Mouse (Mus musculus): ENCODE measurements around the gene Hadhb. TPM values are rescaled to one million over a fixed set of nuclear protein-coding genes. Genes with fewer than 3 reads are reported as not detected.

Hadhb gene
- 669 and 1,098 TPM in 2 replicates for total RNA-seq (2014; rRNA removed; ENCODE audit: low replicate concordance)
- polyA plus RNA-seq (2015; fragmentation: Nextera tagmentation; extraction: Ambion mirVana) = 1,207 and 1,270 TPM in 2 replicates

DNA sequence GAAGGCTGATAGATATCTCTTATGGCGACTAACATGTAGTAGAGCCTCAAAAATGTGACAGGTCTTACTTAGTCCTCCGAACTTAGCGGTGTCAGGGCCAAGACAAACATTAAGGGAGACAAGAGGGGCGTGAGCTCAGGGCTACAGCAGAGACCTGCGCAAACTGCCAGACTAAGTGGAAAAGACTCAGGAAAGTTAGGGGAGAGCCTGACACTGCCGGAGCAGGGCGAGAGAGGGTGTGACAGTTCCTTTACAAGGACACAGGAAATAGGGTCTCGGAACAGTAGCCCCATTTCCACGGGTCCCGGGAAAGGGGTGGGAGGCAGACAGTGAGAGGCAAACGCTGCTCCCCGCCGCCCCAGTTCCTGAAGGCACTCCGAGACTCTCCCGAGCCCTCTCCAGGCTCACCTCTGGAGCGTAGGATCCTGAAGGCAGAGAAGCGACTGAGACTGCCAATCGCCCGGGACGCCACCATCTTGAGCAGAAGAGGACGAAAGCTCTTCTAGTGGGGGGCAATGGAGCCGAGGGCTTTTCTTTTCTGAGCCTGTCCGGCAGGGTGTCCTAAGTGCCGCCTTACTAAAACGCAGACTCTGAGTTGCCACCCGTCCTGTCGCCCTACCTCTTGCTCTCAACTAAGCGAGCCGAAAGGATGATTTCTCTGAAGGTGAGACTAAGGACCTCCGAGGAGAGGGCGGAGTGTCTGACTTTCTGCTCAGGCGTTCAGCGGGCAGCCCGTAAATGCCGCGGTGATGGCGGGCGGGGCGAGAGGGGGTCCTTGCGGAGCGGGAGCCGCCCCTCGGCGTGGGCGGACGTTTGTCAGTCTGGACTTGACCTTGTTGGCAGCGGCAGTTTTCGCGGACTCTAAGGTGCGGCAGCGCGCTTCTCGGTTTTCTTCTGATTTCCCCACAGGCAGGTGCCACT, at the start of gene Hadhb, which contains the start of gene Hadha:
Gene Hadhb, plus strand, starts transcription at position 775 of the 921 bp plus-strand sequence.
Gene Hadha, minus strand, starts transcription at position 689 of the 921 bp plus-strand sequence.
- TF ChIP-seq CTCF (IDR thresholded peaks at IDR 0.05; ENCODE audit: low read depth) (no peak), EP300 (IDR thresholded peaks at IDR 0.05; ENCODE audit: low read depth) (peak; percentile 95)
- ATAC-seq (ENCODE audit: insufficient read depth, low read depth) = peak; percentile 81
- peaks cover 28% of the 10 kb centered on the region for H3K4me1 ChIP-seq (ENCODE audit: control insufficient read depth, insufficient read depth)

DNA sequence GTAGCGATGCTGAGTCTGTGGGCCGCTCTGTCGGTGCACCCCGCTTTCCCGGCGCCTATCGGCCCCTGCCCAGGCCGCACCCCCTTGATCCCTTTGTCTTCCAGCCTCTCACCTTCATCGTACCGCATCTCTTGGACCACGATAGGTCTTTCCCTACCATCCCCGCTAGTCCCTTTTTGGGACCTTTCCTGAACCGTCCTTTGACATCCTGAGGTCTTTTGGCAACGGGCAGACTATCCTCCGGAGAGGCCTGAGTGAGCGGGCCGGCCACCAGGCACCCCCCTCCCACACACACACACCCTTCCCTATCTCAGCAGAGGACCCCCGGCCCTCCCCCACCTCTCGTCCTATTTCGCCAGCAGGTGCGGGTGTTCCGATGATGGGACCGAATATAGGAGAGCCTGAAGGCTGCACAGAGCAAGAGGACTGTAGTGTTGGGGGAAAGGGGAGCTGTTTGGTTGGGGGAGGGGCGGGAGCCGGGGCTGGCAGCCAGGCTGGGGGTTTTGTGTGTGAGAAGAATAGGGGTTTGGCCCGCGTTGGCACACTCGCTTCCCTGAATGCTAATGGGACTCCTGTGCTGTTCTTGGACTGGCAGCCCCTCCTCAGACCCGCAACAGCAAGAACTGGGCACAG, 49.3 kb upstream of the Hadhb start, which contains the start of gene 3110082J24Rik:
Gene 3110082J24Rik, minus strand, starts transcription at position 419 of the 633 bp plus-strand sequence.
- Histone ChIP-seq H3K9me3 (replicated peaks; ENCODE audit: control insufficient read depth, low read length) (no peaks in the 10 kb centered on the region), H3K27ac (ENCODE audit: low read depth) (no peak within 1 kb of the TSS), H3K36me3 (replicated peaks; ENCODE audit: control insufficient read depth, insufficient read depth, low read length) (no peaks in the 10 kb centered on the region), H3K4me2 (ENCODE audit: low read depth, low read length) (peak within 1 kb of the TSS; percentile 73), H3K9ac (replicated peaks; ENCODE audit: low read depth, low read length) (peak within 1 kb of the TSS; percentile 36), H3K4me3 (ENCODE audit: low read depth, low read length) (peak within 1 kb of the TSS; percentile 48), H3K4me1 (ENCODE audit: control insufficient read depth, insufficient read depth) (peaks cover 15% of the 10 kb centered on the region), H3K27me3 (ENCODE audit: control insufficient read depth, insufficient read depth, low read length) (peaks cover 62% of the 10 kb centered on the region)
- DNase-seq (ENCODE audit: low spot score) (no peak), ATAC-seq (ENCODE audit: insufficient read depth, low read depth) (no peak)
- 4% methylated on average over 29 of the region's 29 CpGs for WGBS
- TF ChIP-seq CTCF (IDR thresholded peaks at IDR 0.05; ENCODE audit: low read depth) (no peak), EP300 (IDR thresholded peaks at IDR 0.05; ENCODE audit: low read depth) (no peak)

More for the DNA sequence above, at the start of gene Hadhb, which contains the start of gene Hadha:
- H3K9ac ChIP-seq (replicated peaks; ENCODE audit: low read depth, low read length) = peak within 1 kb of the TSS; percentile 100
- H3K4me2 ChIP-seq (ENCODE audit: low read depth, low read length) = peak within 1 kb of the TSS; percentile 81
- under 1% methylated on average over 53 of the region's 53 CpGs for WGBS
- peaks cover 2% of the 10 kb centered on the region; the same call in 1 of the 2 replicates for H3K36me3 ChIP-seq (replicated peaks; ENCODE audit: control insufficient read depth, insufficient read depth, low read length)
- H3K27me3 ChIP-seq (ENCODE audit: control insufficient read depth, insufficient read depth, low read length) = no peaks in the 10 kb centered on the region
- H3K9me3 ChIP-seq (replicated peaks; ENCODE audit: control insufficient read depth, low read length) = no peaks in the 10 kb centered on the region
- peak within 1 kb of the TSS; percentile 94 for H3K4me3 ChIP-seq (ENCODE audit: low read depth, low read length)
- peak; percentile 90 for DNase-seq (ENCODE audit: low spot score)
- H3K27ac ChIP-seq (ENCODE audit: low read depth) = peak within 1 kb of the TSS; percentile 98

DNA sequence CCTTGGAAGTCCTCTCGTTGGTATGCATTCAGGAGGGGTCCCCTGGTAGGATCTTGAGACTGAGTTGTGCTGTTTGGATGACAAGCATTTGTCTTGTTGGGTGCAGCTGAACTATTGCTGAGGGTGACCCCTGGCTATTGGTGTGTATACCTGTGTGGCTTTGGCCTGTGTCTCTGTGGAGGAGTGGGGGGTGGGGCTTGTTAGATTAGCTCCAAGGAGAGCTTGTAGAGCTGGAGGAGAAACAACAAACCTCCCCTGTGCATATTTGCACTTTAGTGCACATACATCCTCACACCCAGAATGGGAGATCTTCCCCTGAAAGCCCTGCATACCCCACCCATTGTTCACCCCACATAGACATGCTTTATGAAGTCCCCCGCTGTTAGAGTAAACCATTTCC, 48.3 kb upstream of the Hadhb start:
- ATAC-seq (ENCODE audit: insufficient read depth, low read depth) = no peak
- no peak overlapping the region for H3K4me2 ChIP-seq (ENCODE audit: low read depth, low read length)
- WGBS = 38% methylated on average over 2 of the region's 2 CpGs
- H3K27me3 ChIP-seq (ENCODE audit: control insufficient read depth, insufficient read depth, low read length) = peaks cover 69% of the 10 kb centered on the region
- no peak overlapping the region for H3K27ac ChIP-seq (ENCODE audit: low read depth)
- H3K9me3 ChIP-seq (replicated peaks; ENCODE audit: control insufficient read depth, low read length) = no peaks in the 10 kb centered on the region
- H3K4me1 ChIP-seq (ENCODE audit: control insufficient read depth, insufficient read depth) = peaks cover 22% of the 10 kb centered on the region
- TF ChIP-seq CTCF (IDR thresholded peaks at IDR 0.05; ENCODE audit: low read depth) (no peak), EP300 (IDR thresholded peaks at IDR 0.05; ENCODE audit: low read depth) (no peak)
- no peak overlapping the region for H3K4me3 ChIP-seq (ENCODE audit: low read depth, low read length)
- H3K9ac ChIP-seq (replicated peaks; ENCODE audit: low read depth, low read length) = no peak overlapping the region
- no peaks in the 10 kb centered on the region for H3K36me3 ChIP-seq (replicated peaks; ENCODE audit: control insufficient read depth, insufficient read depth, low read length)
- DNase-seq (ENCODE audit: low spot score) = no peak

DNA sequence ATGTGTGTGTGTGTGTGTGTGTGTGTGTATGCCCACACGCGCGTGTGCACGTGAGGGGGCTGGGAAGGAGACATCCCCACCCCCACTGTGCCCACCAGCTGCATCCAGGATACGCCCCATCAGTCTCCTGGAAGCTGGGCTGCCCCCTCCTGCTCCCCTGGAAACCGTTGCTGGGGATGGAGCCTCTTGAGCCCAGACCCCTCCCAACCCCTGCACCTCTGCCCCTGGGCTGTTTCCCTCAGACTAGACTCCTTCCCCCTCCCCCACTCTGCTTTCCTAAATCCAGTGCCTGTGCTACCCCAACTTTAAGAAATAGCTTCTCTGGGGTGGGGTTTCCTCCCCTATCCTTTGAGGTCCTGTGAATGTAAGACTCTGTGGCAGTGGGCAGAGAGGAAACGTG, 47.9 kb upstream of the Hadhb start:
- DNase-seq (ENCODE audit: low spot score) (no peak), ATAC-seq (ENCODE audit: insufficient read depth, low read depth) (no peak)
- Histone ChIP-seq H3K4me3 (ENCODE audit: low read depth, low read length) (no peak overlapping the region), H3K9ac (replicated peaks; ENCODE audit: low read depth, low read length) (no peak overlapping the region), H3K27me3 (ENCODE audit: control insufficient read depth, insufficient read depth, low read length) (peaks cover 74% of the 10 kb centered on the region), H3K4me2 (ENCODE audit: low read depth, low read length) (no peak overlapping the region), H3K27ac (ENCODE audit: low read depth) (no peak overlapping the region), H3K36me3 (replicated peaks; ENCODE audit: control insufficient read depth, insufficient read depth, low read length) (no peaks in the 10 kb centered on the region), H3K9me3 (replicated peaks; ENCODE audit: control insufficient read depth, low read length) (no peaks in the 10 kb centered on the region), H3K4me1 (ENCODE audit: control insufficient read depth, insufficient read depth) (peaks cover 22% of the 10 kb centered on the region)
- no peak for TF ChIP-seq EP300 (IDR thresholded peaks at IDR 0.05; ENCODE audit: low read depth)
- no peak for TF ChIP-seq CTCF (IDR thresholded peaks at IDR 0.05; ENCODE audit: low read depth)
- WGBS = 16% methylated on average over 7 of the region's 7 CpGs

DNA sequence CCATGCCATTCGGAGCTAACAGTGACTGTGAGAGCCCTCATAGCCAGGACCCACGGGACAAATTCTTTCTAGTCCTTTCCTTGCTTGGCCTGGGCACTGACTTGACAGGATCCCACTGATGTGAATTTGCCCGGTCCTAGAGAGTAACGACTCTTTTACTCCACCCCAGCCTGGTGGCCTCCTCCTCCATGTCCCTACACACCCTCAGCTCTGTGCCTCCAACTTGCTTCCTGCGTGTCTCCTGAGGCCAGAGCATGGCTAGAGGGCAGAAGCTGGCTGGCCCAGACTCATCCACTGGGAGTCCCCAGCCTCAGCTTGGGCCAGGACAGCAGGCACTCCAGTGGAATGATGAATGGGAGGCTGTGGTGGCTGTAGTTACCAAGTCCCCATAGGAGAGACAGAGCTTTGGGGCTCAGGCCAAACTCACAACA, 47.4 kb upstream of the Hadhb start:
- no peak overlapping the region for H3K9ac ChIP-seq (replicated peaks; ENCODE audit: low read depth, low read length)
- 16% methylated on average over 5 of the region's 5 CpGs for WGBS
- H3K9me3 ChIP-seq (replicated peaks; ENCODE audit: control insufficient read depth, low read length) = no peaks in the 10 kb centered on the region
- no peak overlapping the region for H3K27ac ChIP-seq (ENCODE audit: low read depth)
- H3K4me2 ChIP-seq (ENCODE audit: low read depth, low read length) = no peak overlapping the region
- peaks cover 22% of the 10 kb centered on the region for H3K4me1 ChIP-seq (ENCODE audit: control insufficient read depth, insufficient read depth)
- H3K4me3 ChIP-seq (ENCODE audit: low read depth, low read length) = no peak overlapping the region
- peaks cover 78% of the 10 kb centered on the region for H3K27me3 ChIP-seq (ENCODE audit: control insufficient read depth, insufficient read depth, low read length)
- TF ChIP-seq CTCF (IDR thresholded peaks at IDR 0.05; ENCODE audit: low read depth) (no peak), EP300 (IDR thresholded peaks at IDR 0.05; ENCODE audit: low read depth) (no peak)
- no peak for DNase-seq (ENCODE audit: low spot score)
- no peaks in the 10 kb centered on the region for H3K36me3 ChIP-seq (replicated peaks; ENCODE audit: control insufficient read depth, insufficient read depth, low read length)
- ATAC-seq (ENCODE audit: insufficient read depth, low read depth) = no peak

Measured in heart, postnatal 0 days (tissue).